Mouse (Mus musculus) spleen, postnatal 36 days (tissue): ENCODE results near the gene Luzp2.
"Not testable (repeated sequence)": the region's sequence is repeated elsewhere in the genome, so short reads cannot be mapped to it uniquely, and the experiment has no call there.

Experiments used
- DNase-seq, 2 experiments: peaks; one replicate each; pipeline ENCODE4 v3.0.0; 2022; ENCODE audit warnings: low spot score in 2 of 2, mixed read lengths in 1 of 2

The Luzp2 gene

GRCm38 (mm10) chr7:55009173-55009771 is 174.0 kb downstream of the Luzp2 start:
- no peak for DNase-seq

GRCm38 (mm10) chr7:55133850-55134249 is 298.6 kb downstream of the Luzp2 start:
- not testable (repeated sequence) for DNase-seq

GRCm38 (mm10) chr7:55188927-55189326 is 353.6 kb downstream of the Luzp2 start:
- DNase-seq = no peak

GRCm38 (mm10) chr7:55189496-55189895 is 354.2 kb downstream of the Luzp2 start:
- no peak for DNase-seq

- DNase-seq = no peak
Observed at GRCm38 (mm10) chr7:55190655-55191054, 355.4 kb downstream of the Luzp2 start.

- no peak for DNase-seq
Observed at GRCm38 (mm10) chr7:55198806-55199205, 363.5 kb downstream of the Luzp2 start.

GRCm38 (mm10) chr7:55222997-55223396 is 387.7 kb downstream of the Luzp2 start:
- DNase-seq = no peak

- DNase-seq = no peak
Observed at GRCm38 (mm10) chr7:55229407-55229806, 394.1 kb downstream of the Luzp2 start.
